Mouse (Mus musculus) megakaryocyte-erythroid progenitor cell, adult 5-6 weeks (primary cell): ENCODE measurements around the gene Rtn4rl2. TPM values are rescaled to one million over a fixed set of nuclear protein-coding genes. Genes with fewer than 3 reads are reported as not detected.

Experiments used
- ATAC-seq: replicated peaks from 2 replicates; pipeline ENCODE4 v1.8.0; 2016; ENCODE audit warnings: mild to moderate bottlenecking, inconsistent platforms; ENCODE audit not compliant: severe bottlenecking, poor library complexity, low FRiP score, low TSS enrichment
- total RNA-seq, 2 experiments: library from RNA; stranded (forward) in 1 of 2; stranded (reverse) in 1 of 2; fragments of 200-1000, 215-1000 nt in 1 of 2; fragments of >200 nt in 1 of 2; fragmentation: Nextera tagmentation in 1 of 2; gene quantifications; 2 replicates each; pipeline ENCODE4 v1.2.3; 2014 to 2017

Rtn4rl2 gene
- total RNA-seq, 2 experiments from 2014 or later = not detected

GRCm38 (mm10) chr2:84823237-84823636 is 63.3 kb downstream of the Rtn4rl2 start:
- no peak for ATAC-seq

GRCm38 (mm10) chr2:84822552-84822951 is 64.0 kb downstream of the Rtn4rl2 start, which contains the start of gene Smtnl1:
TSS of gene Smtnl1 (minus strand) at chr2:84822652.
- no peak for ATAC-seq

Other genes with a start within 250 kb of the Rtn4rl2 start
- 24.2 and 27.2 TPM in 2 replicates for gene Ctnnd1, start 235.9 kb downstream of the Rtn4rl2 start, total RNA-seq (2014; fragmentation: Nextera tagmentation)
- 14.9 and 20.1 TPM in 2 replicates for gene Ctnnd1, start 235.9 kb downstream of the Rtn4rl2 start, total RNA-seq (2017)
- gene Btbd18, start 227.6 kb downstream of the Rtn4rl2 start, total RNA-seq (2014; fragmentation: Nextera tagmentation) = not detected in 2 replicates
- not detected in 2 replicates for gene Btbd18, start 227.6 kb downstream of the Rtn4rl2 start, total RNA-seq (2017)
- 164 and 169 TPM in 2 replicates for gene Selenoh, start 215.9 kb downstream of the Rtn4rl2 start, total RNA-seq (2014; fragmentation: Nextera tagmentation)
- gene Selenoh, start 215.9 kb downstream of the Rtn4rl2 start, total RNA-seq (2017) = 70.6 and 79.2 TPM in 2 replicates
- 0.82 TPM in 1 of 2 replicates, not detected in the other for gene Gm28635, start 208.7 kb downstream of the Rtn4rl2 start, total RNA-seq (2014; fragmentation: Nextera tagmentation)
- gene Gm28635, start 208.7 kb downstream of the Rtn4rl2 start, total RNA-seq (2017) = not detected in 2 replicates
- 29.3 and 38.1 TPM in 2 replicates for gene Med19, start 208.3 kb downstream of the Rtn4rl2 start, total RNA-seq (2014; fragmentation: Nextera tagmentation)
- gene Med19, start 208.3 kb downstream of the Rtn4rl2 start, total RNA-seq (2017) = 26.8 and 30.1 TPM in 2 replicates
- 31.8 and 37.7 TPM in 2 replicates for gene Tmx2, start 207.6 kb downstream of the Rtn4rl2 start, total RNA-seq (2014; fragmentation: Nextera tagmentation)
- 37.9 and 48.8 TPM in 2 replicates for gene Tmx2, start 207.6 kb downstream of the Rtn4rl2 start, total RNA-seq (2017)
- gene Zdhhc5, start 171.5 kb downstream of the Rtn4rl2 start, total RNA-seq (2014; fragmentation: Nextera tagmentation) = 37.6 and 44.6 TPM in 2 replicates
- gene Zdhhc5, start 171.5 kb downstream of the Rtn4rl2 start, total RNA-seq (2017) = 23.9 and 37.0 TPM in 2 replicates
- gene Clp1, start 159.4 kb downstream of the Rtn4rl2 start, total RNA-seq (2014; fragmentation: Nextera tagmentation) = 35.4 and 38.0 TPM in 2 replicates
- 43.8 and 46.5 TPM in 2 replicates for gene Clp1, start 159.4 kb downstream of the Rtn4rl2 start, total RNA-seq (2017)
- gene Ypel4, start 152.7 kb downstream of the Rtn4rl2 start, total RNA-seq (2014; fragmentation: Nextera tagmentation) = 0.39 and 1.6 TPM in 2 replicates
- gene Ypel4, start 152.7 kb downstream of the Rtn4rl2 start, total RNA-seq (2017) = 3.7 TPM in 1 of 2 replicates, not detected in the other
- 0.98 TPM in 1 of 2 replicates, not detected in the other for gene Gm19426, start 143.1 kb downstream of the Rtn4rl2 start, total RNA-seq (2014; fragmentation: Nextera tagmentation)
- gene Gm19426, start 143.1 kb downstream of the Rtn4rl2 start, total RNA-seq (2017) = not detected in 2 replicates
- not detected in 2 replicates for gene Serping1, start 111.3 kb downstream of the Rtn4rl2 start, total RNA-seq (2014; fragmentation: Nextera tagmentation)
- gene Serping1, start 111.3 kb downstream of the Rtn4rl2 start, total RNA-seq (2017) = not detected in 2 replicates
- 37.2 and 56.9 TPM in 2 replicates for gene Ube2l6, start 87.9 kb downstream of the Rtn4rl2 start, total RNA-seq (2014; fragmentation: Nextera tagmentation)
- gene Ube2l6, start 87.9 kb downstream of the Rtn4rl2 start, total RNA-seq (2017) = 35.3 and 56.3 TPM in 2 replicates
- gene Smtnl1, start 64.1 kb downstream of the Rtn4rl2 start, total RNA-seq (2014; fragmentation: Nextera tagmentation) = not detected in 2 replicates
- not detected in 2 replicates for gene Smtnl1, start 64.1 kb downstream of the Rtn4rl2 start, total RNA-seq (2017)
- 91.6 and 94.6 TPM in 2 replicates for gene Timm10, start 59.7 kb downstream of the Rtn4rl2 start, total RNA-seq (2014; fragmentation: Nextera tagmentation)
- gene Timm10, start 59.7 kb downstream of the Rtn4rl2 start, total RNA-seq (2017) = 48.9 and 88.0 TPM in 2 replicates
- 96.3 and 117 TPM in 2 replicates for gene Slc43a1, start 47.9 kb downstream of the Rtn4rl2 start, total RNA-seq (2014; fragmentation: Nextera tagmentation)
- 40.1 and 70.3 TPM in 2 replicates for gene Slc43a1, start 47.9 kb downstream of the Rtn4rl2 start, total RNA-seq (2017)
- 118 and 137 TPM in 2 replicates for gene Slc43a3, start 49.9 kb upstream of the Rtn4rl2 start, total RNA-seq (2014; fragmentation: Nextera tagmentation)
- gene Slc43a3, start 49.9 kb upstream of the Rtn4rl2 start, total RNA-seq (2017) = 65.3 and 108 TPM in 2 replicates
- not detected in 2 replicates for gene Prg2, start 93.8 kb upstream of the Rtn4rl2 start, total RNA-seq (2014; fragmentation: Nextera tagmentation)
- 0.85 and 3.2 TPM in 2 replicates for gene Prg2, start 93.8 kb upstream of the Rtn4rl2 start, total RNA-seq (2017)
- gene Prg3, start 101.5 kb upstream of the Rtn4rl2 start, total RNA-seq (2014; fragmentation: Nextera tagmentation) = not detected in 2 replicates
- gene Prg3, start 101.5 kb upstream of the Rtn4rl2 start, total RNA-seq (2017) = not detected in 2 replicates
- gene Ssrp1, start 150.5 kb upstream of the Rtn4rl2 start, total RNA-seq (2014; fragmentation: Nextera tagmentation) = 245 and 274 TPM in 2 replicates
- 432 and 481 TPM in 2 replicates for gene Ssrp1, start 150.5 kb upstream of the Rtn4rl2 start, total RNA-seq (2017)
- gene P2rx3, start 150.8 kb upstream of the Rtn4rl2 start, total RNA-seq (2014; fragmentation: Nextera tagmentation) = 1.1 and 2.0 TPM in 2 replicates
- not detected in 2 replicates for gene P2rx3, start 150.8 kb upstream of the Rtn4rl2 start, total RNA-seq (2017)
- 0.20 and 1.2 TPM in 2 replicates for gene Tnks1bp1, start 161.3 kb upstream of the Rtn4rl2 start, total RNA-seq (2014; fragmentation: Nextera tagmentation)
- 0.69 and 1.0 TPM in 2 replicates for gene Tnks1bp1, start 161.3 kb upstream of the Rtn4rl2 start, total RNA-seq (2017)
- not detected in 2 replicates for gene Aplnr, start 249.5 kb upstream of the Rtn4rl2 start, total RNA-seq (2014; fragmentation: Nextera tagmentation)
- gene Aplnr, start 249.5 kb upstream of the Rtn4rl2 start, total RNA-seq (2017) = not detected in 2 replicates